Mouse (Mus musculus): ENCODE measurements at regions not wholly inside any gene's neighbourhood (a gene's known extent, or its start where the extent isn't known, plus 50 kb on each side); places are given as distances from the start of the nearest gene placed in this dataset.

DNA sequence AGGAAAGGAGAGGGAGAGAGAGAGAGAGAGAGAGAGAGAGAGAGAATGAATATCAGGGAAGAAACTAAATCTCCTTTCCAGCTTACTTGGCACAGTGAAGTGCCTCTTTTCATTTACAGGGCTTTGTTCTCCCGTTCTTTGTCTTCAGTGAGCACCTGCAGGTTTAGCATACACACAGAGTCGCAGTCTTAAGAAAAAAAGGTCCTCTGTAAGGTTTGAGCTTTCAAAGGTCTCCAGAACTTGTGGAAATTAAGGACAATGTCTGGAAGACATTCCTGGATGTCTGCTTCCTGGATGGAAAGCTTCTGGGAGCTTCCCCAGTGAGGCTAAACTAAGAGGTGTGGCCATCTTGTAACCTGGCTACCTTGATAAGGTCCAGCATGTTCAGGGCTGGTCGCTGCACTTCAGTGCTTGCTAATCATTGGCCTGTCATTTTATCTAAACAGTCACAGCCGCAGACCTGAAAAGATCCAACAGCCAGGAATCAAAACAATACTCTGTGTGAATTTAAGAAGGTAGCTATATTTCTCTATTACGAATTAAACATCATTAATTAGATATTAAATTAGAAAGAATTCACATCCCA, 113.1 kb upstream of the Ralgapa2 start:
- no peak for DNase-seq (ENCODE audit: low spot score in 2 of 2)

- DNase-seq (ENCODE audit: low spot score in 2 of 2), result no peak
Measured at GRCm38 (mm10) chr2:146626531-146626930, 114.4 kb upstream of the Ralgapa2 start.

DNA sequence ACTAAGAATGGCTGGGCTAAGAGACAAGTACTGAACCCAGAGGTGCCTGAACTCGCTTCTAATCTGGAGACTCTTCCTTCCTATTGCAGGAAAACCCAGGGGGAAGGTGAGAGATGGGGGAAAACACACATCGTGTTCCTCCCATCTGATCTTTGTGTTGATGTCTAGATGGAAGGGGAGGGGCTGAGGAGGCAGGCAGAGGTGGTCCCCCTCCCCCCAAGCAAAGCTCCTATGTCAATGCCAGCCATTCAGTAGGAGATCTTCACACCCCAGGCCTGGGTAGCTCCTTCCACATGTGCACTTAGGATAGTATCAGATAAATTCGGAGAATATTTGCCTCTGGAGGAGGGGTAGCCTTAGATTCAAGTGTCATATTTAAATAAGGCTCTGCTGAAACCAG, 118.0 kb upstream of the Ralgapa2 start:
- DNase-seq (ENCODE audit: low spot score in 2 of 2), result no peak

DNA sequence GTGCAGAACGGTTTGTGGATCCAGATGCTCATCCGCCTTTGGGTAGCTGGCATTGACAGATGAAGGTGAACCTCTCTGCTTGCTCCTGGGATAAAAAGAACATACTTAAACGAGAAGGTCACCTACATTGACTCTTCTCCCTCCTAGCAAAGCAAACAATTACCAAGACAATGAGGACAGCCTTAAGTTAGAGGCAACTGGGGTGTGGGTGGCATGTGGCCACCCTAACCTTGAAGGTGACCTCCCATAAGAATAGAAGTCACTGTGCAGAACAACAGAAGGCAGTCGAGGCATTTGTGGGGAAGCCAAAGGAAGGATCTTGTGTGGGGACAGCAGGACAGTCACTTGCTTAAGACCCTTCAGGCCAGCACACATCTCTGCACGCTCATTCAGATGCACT, 119.0 kb upstream of the Ralgapa2 start:
- no peak for DNase-seq (ENCODE audit: low spot score in 2 of 2)

DNA sequence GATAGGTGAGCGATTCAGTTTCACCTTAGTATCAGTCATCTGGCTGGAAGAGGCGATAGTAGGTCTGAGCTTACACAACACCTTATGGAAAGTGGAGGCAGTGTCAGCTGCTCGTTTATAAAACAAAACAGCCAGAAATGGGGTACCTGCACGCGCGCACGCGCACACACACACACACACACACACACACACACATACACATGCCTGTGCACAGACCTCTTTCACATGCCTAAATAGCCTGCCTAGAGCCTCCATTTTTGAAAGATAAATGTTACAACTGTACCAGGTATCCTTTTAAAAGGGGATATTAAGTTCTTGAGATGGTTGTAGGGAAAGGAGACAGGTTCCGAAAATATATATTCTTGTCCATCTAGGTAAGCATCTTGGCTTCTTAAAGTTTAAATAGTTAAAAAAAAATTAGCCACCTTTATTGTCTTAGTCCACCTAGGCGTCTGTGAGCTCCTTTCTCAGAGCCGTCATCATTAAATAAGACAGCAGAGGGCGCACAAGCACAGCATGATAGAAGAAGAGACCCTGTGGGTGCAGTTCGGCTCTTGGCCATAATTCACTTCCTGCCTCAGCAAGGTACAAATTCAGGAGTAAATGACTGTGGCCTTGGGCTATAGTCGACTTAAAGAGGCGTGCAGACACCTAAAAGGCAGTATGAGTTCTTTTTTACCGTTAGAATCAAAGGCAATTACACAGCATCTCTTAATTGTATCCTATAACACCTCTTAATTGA, 121.4 kb upstream of the Ralgapa2 start:
- peak; percentile 72 to 84 for DNase-seq (ENCODE audit: low spot score in 2 of 2)

DNA sequence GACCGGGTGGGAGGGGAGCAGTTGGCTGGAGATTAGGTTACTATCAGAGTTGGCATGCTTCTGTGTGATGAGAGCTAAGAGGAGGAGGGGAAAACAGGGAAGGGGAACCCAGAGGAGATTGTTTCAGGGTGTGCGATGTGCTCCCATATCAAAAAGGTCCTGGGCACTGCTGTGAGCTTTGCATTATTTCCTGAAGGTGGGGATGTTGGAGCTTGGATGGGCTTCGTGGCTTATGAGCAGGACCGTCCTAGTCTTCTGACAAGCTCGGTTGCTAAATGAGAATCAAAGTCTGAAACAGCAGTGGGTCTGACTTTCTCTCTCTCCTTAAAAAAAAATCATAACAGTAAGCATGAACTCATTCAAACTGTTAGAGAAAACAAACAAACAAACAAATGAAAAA, 125.4 kb upstream of the Ralgapa2 start:
- no peak for DNase-seq (ENCODE audit: low spot score in 2 of 2)

- DNase-seq (ENCODE audit: low spot score in 2 of 2), result no peak
Measured at GRCm38 (mm10) chr2:146646237-146646972, 134.3 kb upstream of the Ralgapa2 start.

GRCm38 (mm10) chr2:146646973-146647282, 134.8 kb upstream of the Ralgapa2 start:
- no peak for DNase-seq (ENCODE audit: low spot score in 2 of 2)

- no peak for DNase-seq (ENCODE audit: low spot score in 2 of 2)
Measured at GRCm38 (mm10) chr2:146661346-146661745, 149.2 kb upstream of the Ralgapa2 start.

GRCm38 (mm10) chr2:146672761-146673160, 160.6 kb upstream of the Ralgapa2 start:
- no peak for DNase-seq (ENCODE audit: low spot score in 2 of 2)

DNA sequence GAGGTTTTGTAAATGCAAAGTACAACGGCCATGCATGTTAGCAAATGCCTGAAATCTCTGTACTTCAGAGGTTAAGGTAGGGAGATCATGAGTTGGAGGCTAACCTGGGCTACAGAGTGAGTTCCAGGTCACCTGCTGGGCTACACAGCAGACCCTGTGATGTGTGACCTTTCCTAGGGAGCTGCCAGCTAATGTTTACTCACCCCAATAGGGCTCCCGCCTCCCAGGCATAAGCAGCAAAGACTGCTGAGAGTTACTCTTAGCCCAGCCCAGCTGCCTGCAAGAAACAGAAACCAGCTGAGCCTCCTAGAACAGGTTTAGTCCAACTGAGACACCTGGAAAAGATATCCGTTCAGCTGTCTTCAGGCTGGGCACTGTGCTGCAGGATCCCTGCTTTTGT, 169.8 kb upstream of the Ralgapa2 start:
- DNase-seq (ENCODE audit: low spot score in 2 of 2), result no peak

- DNase-seq (ENCODE audit: low spot score in 2 of 2), result no peak
Measured at GRCm38 (mm10) chr2:146685854-146686507, 169.7 kb upstream of the Kiz start.

GRCm38 (mm10) chr2:146688544-146688943, 167.1 kb upstream of the Kiz start:
- DNase-seq (ENCODE audit: low spot score in 2 of 2), result no peak

- DNase-seq (ENCODE audit: low spot score in 2 of 2), result no peak
Measured at GRCm38 (mm10) chr2:146693484-146693883, 162.2 kb upstream of the Kiz start.

- no peak for DNase-seq (ENCODE audit: low spot score in 2 of 2)
Measured at GRCm38 (mm10) chr2:146694041-146694440, 161.6 kb upstream of the Kiz start.

DNA sequence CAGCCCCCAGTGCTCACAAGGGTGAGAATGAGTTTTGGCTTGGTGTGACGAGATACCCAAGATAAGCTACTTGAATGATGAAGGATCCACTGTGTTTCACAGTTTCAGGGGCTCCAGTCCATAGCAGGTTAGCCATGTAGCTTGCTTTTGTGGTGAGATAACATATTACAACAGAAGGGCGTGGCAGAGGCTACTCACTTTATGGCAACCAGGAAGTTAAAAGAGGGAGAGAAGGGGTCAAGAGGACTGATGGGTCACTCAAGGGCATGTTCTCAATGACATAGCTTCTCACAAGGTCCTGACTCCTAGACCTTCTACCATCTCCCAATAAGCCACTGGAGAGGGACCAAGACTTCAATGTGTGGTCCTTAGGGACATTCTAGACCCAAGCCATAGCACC, 159.4 kb upstream of the Kiz start:
- DNase-seq (ENCODE audit: low spot score in 2 of 2), result no peak

DNA sequence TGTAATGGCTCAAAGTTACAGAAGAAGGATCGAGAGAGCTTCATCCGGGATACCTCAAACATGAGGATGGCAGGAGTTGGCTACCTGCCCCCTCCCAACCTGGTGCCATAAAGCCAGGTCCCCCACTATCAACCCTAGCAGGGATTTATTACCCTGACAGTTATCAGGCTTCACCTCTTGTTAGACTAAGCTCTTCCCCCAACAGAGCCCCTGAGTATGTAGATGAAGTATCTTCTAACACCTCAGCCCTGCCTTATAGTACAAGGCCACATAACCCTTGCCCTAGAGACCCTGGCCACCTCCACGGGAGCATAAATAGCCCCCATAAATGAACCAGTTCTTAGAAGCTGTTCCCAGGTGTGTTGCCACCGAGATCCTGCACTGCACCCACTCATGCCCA, 158.9 kb upstream of the Kiz start:
- DNase-seq (ENCODE audit: low spot score in 2 of 2), result no peak

DNA sequence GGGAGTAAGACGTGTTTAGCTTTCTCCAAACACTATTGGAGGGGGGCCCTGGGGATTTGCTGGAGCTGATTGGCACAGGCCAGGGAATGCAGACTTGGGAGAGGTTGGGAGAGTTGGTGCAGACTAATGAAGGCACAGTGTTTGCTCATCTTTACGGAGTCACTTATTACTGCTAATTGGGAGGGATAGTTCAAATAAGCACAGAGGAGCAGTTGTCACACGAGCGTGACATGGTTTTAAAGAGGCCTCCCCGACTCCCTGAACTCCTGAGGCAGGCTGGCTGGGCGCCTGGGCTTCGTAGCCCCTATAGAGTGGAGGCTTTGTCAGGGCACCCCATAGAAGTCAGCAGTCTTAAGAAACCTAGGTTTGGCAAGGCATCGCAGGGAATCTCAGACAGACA, 145.0 kb upstream of the Kiz start:
- DNase-seq (ENCODE audit: low spot score in 2 of 2), result peak; percentile 76 to 77

- no peak for DNase-seq (ENCODE audit: low spot score in 2 of 2)
Measured at GRCm38 (mm10) chr2:146721184-146721715, 134.4 kb upstream of the Kiz start.

- DNase-seq (ENCODE audit: low spot score in 2 of 2), result no peak
Measured at GRCm38 (mm10) chr2:146722351-146723025, 133.2 kb upstream of the Kiz start.

- no peak for DNase-seq (ENCODE audit: low spot score in 2 of 2)
Measured at GRCm38 (mm10) chr2:146723172-146723571, 132.5 kb upstream of the Kiz start.

- DNase-seq (ENCODE audit: low spot score in 2 of 2), result no peak
Measured at GRCm38 (mm10) chr2:146723671-146724070, 132.0 kb upstream of the Kiz start.

Measured in right cerebral cortex, postnatal 10 days (tissue).